Mouse (Mus musculus) hindbrain, embryonic 15.5 days (tissue): ENCODE data around the gene Skap2. TPM values are rescaled to one million over a fixed set of nuclear protein-coding genes. Genes with fewer than 3 reads are reported as not detected.

Experiments used
- ATAC-seq: fragments of 200-750 bp; cut with Nextera tagmentation; 2 replicates; pipeline ENCODE4 v1.8.0; 2017; ENCODE audit warnings: low read depth, moderate number of reproducible peaks, moderate TSS enrichment; ENCODE audit not compliant: low FRiP score
- H3K27ac ChIP-seq: fragments of 300-500 bp; sonication (generic); replicated peaks from 2 replicates; pipeline ENCODE4 v1.5.1; 2015; ENCODE audit warnings: mild to moderate bottlenecking, inconsistent platforms
- H3K27me3 ChIP-seq: fragments of 300-500 bp; sonication (generic); 2 replicates; pipeline ENCODE4 v1.6.1; 2015; ENCODE audit warnings: control low read depth, inconsistent platforms
- H3K36me3 ChIP-seq: fragments of 300-500 bp; sonication (generic); 2 replicates; pipeline ENCODE4 v1.6.1; 2015; ENCODE audit warnings: control low read depth, inconsistent platforms
- H3K4me1 ChIP-seq: fragments of 300-500 bp; sonication (generic); replicated peaks from 2 replicates; pipeline ENCODE4 v1.6.1; 2015; ENCODE audit warnings: control low read depth, inconsistent platforms
- H3K4me2 ChIP-seq: fragments of 300-500 bp; sonication (generic); 2 replicates; pipeline ENCODE4 v1.6.1; 2015; ENCODE audit warnings: moderate library complexity, mild to moderate bottlenecking, inconsistent platforms
- H3K4me3 ChIP-seq: fragments of 300-500 bp; sonication (generic); 2 replicates; pipeline ENCODE4 v1.5.1; 2015; ENCODE audit warnings: mild to moderate bottlenecking, inconsistent platforms
- H3K9ac ChIP-seq: fragments of 300-500 bp; sonication (generic); 2 replicates; pipeline ENCODE4 v1.6.1; 2015; ENCODE audit warnings: inconsistent platforms
- H3K9me3 ChIP-seq: fragments of 300-500 bp; sonication (generic); 2 replicates; pipeline ENCODE4 v1.6.1; 2016; ENCODE audit warnings: control low read depth, inconsistent platforms
- WGBS: fragments of 180-500 bp; shearing (Covaris S2); methylation state at CpG from one replicate; pipeline ENCODE4 v1.1.7; 2015; 5-methylcytosine and 5-hydroxymethylcytosine counted together
- polyA plus RNA-seq: library from polyadenylated mRNA; unstranded; fragments of >200 nt; fragmentation: Nextera tagmentation; extraction: Ambion mirVana; gene quantifications from 2 replicates; pipeline ENCODE4 v1.2.1, GENCODE M21; 2015

The Skap2 gene
- polyA plus RNA-seq, 1 experiment from 2014 or later: 27.4 TPM

DNA sequence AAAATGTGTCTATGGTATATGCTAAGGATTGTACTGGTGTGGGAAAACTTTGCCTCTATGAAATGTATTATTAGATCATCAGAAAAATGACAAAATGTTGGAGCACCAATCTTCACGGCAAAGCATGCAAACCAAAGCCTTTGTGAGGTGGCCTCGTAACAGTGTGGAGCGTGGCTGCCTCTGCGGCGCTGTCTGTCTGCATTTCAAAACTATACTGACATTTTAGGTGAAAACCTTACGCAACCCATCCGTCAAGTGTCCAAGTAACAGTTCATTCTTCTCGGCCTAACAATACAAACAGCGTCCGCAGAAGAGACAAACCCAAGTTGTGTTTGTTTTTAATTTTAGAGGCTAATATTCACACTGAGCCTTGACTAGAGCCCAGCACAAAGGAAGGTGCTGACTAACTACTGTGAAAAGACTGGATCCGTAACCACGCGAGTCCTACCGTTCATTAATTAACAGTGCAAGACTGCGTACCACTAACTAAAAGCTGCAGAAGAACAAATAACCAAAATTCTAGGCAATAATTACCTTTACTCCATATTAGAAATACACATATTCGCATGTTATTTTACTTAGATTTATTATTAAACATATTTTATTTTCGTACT is 130.0 kb downstream of the Skap2 start:
- Histone ChIP-seq H3K36me3 (no peaks in the 10 kb centered on the region), H3K27me3 (no peaks in the 10 kb centered on the region), H3K27ac (no peak overlapping the region), H3K9ac (no peak overlapping the region), H3K9me3 (no peaks in the 10 kb centered on the region), H3K4me3 (no peak overlapping the region), H3K4me2 (no peak overlapping the region), H3K4me1 (peaks cover 12% of the 10 kb centered on the region)
- ATAC-seq: no peak
- 54% methylated on average over 17 of the region's 17 CpGs for WGBS

- 63% methylated on average over 13 of the region's 13 CpGs for WGBS
- Histone ChIP-seq H3K27ac (no peak overlapping the region; the same call in 1 of the 2 replicates), H3K27me3 (no peaks in the 10 kb centered on the region), H3K4me1 (peaks cover 22% of the 10 kb centered on the region), H3K36me3 (no peaks in the 10 kb centered on the region), H3K9ac (no peak overlapping the region), H3K4me2 (no peak overlapping the region), H3K9me3 (no peaks in the 10 kb centered on the region), H3K4me3 (no peak overlapping the region)
- ATAC-seq: no peak
Measured at GRCm38 (mm10) chr6:51881181-51881968, 131.0 kb downstream of the Skap2 start.

DNA sequence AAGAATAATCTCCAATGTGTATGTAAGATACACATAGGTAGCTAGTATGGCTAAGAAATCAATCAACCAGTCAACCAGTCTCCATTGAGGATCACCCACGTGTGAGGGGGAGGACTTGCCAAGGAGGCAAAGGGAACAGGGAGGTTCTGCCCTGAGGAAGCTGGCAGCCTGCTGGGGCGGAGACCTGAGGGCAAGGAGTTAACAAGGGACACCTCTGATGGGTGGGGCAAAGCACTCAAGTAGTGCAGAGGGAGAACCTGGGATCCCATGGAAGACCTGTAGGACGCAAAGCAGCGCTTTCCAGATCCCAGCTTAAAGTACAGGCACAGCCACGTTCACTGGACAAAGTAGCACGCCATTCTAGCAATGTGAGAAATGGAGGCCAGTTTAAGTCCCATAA is 131.6 kb downstream of the Skap2 start:
- Histone ChIP-seq H3K4me1 (peaks cover 26% of the 10 kb centered on the region), H3K4me2 (no peak overlapping the region), H3K27me3 (no peaks in the 10 kb centered on the region), H3K9me3 (no peaks in the 10 kb centered on the region), H3K36me3 (no peaks in the 10 kb centered on the region), H3K27ac (no peak overlapping the region; the same call in 1 of the 2 replicates), H3K9ac (no peak overlapping the region), H3K4me3 (no peak overlapping the region)
- ATAC-seq: no peak
- WGBS: 67% methylated on average over 6 of the region's 6 CpGs

- peaks cover 32% of the 10 kb centered on the region for H3K4me1 ChIP-seq
Measured at GRCm38 (mm10) chr6:51878551-51878950, 133.8 kb downstream of the Skap2 start.

DNA sequence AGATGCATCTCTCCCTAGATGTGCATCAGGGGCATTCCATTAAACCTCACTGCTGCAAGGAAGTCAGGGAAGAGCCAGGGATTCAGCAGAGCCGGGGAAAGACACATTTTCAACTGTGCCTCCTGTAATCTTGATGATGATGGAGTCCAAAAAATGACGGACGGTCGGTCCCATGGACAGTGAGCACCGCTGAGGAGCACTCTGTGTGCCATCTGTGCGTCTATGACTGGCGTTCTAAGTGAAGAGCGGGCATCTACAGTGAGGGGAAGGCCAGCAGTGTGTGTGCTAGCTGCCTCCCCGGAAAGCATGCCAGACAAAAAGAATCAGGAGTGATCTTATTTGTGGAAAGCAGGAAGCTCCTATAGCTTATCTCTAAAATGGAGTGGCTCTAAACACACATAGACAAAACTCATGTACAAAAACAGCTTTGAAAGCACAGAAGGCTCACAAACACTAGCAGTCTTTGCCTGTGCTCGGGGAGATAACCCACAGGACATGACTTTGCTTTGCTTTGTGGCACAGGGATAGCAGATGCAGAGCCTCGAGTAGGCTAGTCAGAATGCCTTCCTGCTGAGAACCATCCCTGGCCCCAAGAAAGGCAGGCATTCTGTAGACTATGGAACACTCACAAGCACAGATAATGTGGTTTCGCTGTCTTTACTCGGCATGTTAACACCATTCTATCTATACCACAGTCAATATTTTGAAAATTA is 135.4 kb downstream of the Skap2 start:
- Histone ChIP-seq H3K36me3 (no peaks in the 10 kb centered on the region), H3K4me3 (no peak overlapping the region), H3K4me2 (no peak overlapping the region), H3K9ac (no peak overlapping the region), H3K27me3 (no peaks in the 10 kb centered on the region), H3K4me1 (peaks cover 21% of the 10 kb centered on the region; the same call in 1 of the 2 replicates), H3K9me3 (no peaks in the 10 kb centered on the region), H3K27ac (peak overlapping the region; percentile 62)
- WGBS: 46% methylated on average over 13 of the region's 13 CpGs
- ATAC-seq: no peak

More at GRCm38 (mm10) chr6:51878551-51878950, 133.8 kb downstream of the Skap2 start:
- ATAC-seq: no peak
- 88% methylated on average over 2 of the region's 2 CpGs for WGBS
- Histone ChIP-seq H3K27ac (no peak overlapping the region), H3K27me3 (no peaks in the 10 kb centered on the region), H3K9ac (no peak overlapping the region), H3K4me3 (no peak overlapping the region), H3K9me3 (no peaks in the 10 kb centered on the region), H3K36me3 (no peaks in the 10 kb centered on the region), H3K4me2 (no peak overlapping the region)

DNA sequence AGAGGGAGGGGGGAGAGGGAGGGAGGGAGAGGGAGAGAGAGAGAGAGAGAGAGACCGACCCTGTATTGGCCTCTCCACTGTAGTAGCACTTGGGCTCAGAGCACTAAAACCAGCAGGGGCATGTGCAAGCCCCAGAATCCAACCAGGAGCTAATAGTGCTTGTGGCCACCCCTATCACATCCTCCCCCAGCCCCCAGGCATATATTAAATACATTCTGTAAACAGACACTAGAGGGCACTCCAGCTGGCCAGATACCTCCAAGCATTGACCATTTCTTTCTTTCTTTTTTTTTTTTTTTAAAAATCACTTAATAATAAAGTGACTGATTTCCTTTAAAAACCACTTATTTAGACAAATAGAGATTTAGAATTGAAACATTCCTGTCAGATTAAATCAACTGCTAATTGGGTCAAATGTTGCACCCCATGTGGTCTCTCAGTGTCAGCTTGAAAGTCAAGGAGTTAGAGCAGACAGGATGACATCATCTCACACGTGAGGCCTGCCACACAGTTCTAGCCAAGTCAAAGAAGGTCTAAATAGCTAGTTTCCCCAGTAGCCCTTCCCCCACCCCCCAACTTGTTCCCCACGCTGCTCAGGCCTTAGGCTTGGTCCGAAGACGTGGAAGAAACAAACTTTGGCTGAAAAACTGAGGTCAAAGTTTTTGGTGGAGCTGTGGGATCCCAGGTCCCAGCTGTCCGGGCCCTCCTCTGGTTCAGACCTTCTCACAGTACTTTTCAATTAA is 136.3 kb downstream of the Skap2 start:
- no peaks in the 10 kb centered on the region for H3K27me3 ChIP-seq
- H3K27ac ChIP-seq: peak overlapping the region; percentile 39; the same call in 1 of the 2 replicates
- H3K4me1 ChIP-seq: peaks cover 21% of the 10 kb centered on the region; the same call in 1 of the 2 replicates
- H3K9ac ChIP-seq: no peak overlapping the region
- H3K4me2 ChIP-seq: no peak overlapping the region
- WGBS: 28% methylated on average over 6 of the region's 6 CpGs
- no peaks in the 10 kb centered on the region for H3K9me3 ChIP-seq
- no peak overlapping the region for H3K4me3 ChIP-seq
- no peaks in the 10 kb centered on the region for H3K36me3 ChIP-seq
- ATAC-seq: 0 out of 2 replicates have a peak, but pooled peaks have one; percentile 51

DNA sequence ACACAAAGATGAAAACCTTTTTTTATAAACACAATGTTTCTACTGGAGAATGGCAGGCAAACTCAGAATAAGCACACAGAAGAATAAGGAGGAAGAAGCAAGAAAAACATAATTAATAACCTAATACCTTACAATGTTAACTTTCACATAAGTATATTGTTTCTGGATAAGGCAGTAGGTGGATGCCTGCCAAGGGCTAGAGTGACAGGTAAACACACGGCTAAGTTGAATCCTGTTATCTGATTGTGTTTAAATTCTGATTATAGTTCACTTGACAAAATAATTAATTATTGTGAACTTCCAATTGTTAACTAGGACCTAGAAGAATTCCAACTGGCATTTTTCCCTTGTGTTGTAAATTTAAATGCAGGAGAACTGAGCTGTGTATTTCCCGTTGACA is 138.3 kb downstream of the Skap2 start:
- H3K4me3 ChIP-seq: no peak overlapping the region
- H3K9ac ChIP-seq: no peak overlapping the region
- H3K36me3 ChIP-seq: no peaks in the 10 kb centered on the region
- H3K4me1 ChIP-seq: peaks cover 21% of the 10 kb centered on the region; the same call in 1 of the 2 replicates
- no peak for ATAC-seq
- no peaks in the 10 kb centered on the region for H3K9me3 ChIP-seq
- 55% methylated on average over 2 of the region's 2 CpGs for WGBS
- no peaks in the 10 kb centered on the region for H3K27me3 ChIP-seq
- H3K27ac ChIP-seq: no peak overlapping the region
- no peak overlapping the region for H3K4me2 ChIP-seq

DNA sequence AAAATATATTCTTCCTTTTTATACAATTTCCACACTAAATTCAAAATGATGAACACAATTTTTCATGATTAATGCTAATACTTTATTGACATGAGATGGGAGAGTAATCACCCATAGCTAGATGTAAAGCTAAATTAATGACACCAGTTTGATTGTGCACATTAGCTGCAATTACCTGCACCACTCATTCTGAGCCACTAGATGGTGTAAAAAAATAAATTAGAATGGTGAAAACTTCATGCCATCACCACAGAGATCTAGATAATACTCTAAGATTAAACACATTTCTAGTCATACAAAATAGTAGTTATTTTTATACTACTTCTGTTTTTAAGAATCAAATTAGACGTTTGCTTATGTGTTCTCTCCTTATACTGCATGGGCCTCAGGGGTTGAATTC is 141.2 kb downstream of the Skap2 start:
- ATAC-seq: no peak
- Histone ChIP-seq H3K27ac (no peak overlapping the region), H3K4me3 (no peak overlapping the region), H3K9me3 (no peaks in the 10 kb centered on the region), H3K4me2 (no peak overlapping the region), H3K4me1 (peaks cover 8% of the 10 kb centered on the region; the same call in 1 of the 2 replicates), H3K36me3 (no peaks in the 10 kb centered on the region), H3K9ac (no peak overlapping the region), H3K27me3 (no peaks in the 10 kb centered on the region)
- 15% methylated on average over 1 of the region's 1 CpGs for WGBS

DNA sequence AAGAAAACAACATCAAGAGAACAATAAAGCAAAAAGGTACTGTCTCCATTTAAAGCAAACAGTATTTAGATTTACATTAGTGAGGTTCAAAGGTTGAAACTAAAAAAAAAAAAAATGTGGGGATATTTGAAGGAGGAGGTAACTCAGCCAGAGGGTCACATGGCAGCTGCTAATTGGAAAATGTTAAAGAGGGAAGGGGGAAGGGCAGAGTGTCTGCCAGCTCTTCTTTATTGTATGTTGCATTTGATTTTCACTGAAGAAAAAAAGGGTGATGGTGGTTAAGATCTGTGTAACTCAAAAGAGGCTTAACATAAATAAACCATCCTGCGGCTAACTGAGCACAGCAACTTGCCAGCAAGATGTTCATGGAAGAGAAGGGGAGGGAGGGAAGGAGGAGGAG is 142.1 kb downstream of the Skap2 start:
- no peak overlapping the region for H3K4me3 ChIP-seq
- H3K9me3 ChIP-seq: no peaks in the 10 kb centered on the region
- no peak for ATAC-seq
- no peaks in the 10 kb centered on the region for H3K27me3 ChIP-seq
- 59% methylated on average over 1 of the region's 1 CpGs for WGBS
- H3K4me2 ChIP-seq: no peak overlapping the region
- no peak overlapping the region for H3K27ac ChIP-seq
- no peak overlapping the region for H3K9ac ChIP-seq
- peaks cover 4% of the 10 kb centered on the region; the same call in 1 of the 2 replicates for H3K4me1 ChIP-seq
- no peaks in the 10 kb centered on the region for H3K36me3 ChIP-seq

DNA sequence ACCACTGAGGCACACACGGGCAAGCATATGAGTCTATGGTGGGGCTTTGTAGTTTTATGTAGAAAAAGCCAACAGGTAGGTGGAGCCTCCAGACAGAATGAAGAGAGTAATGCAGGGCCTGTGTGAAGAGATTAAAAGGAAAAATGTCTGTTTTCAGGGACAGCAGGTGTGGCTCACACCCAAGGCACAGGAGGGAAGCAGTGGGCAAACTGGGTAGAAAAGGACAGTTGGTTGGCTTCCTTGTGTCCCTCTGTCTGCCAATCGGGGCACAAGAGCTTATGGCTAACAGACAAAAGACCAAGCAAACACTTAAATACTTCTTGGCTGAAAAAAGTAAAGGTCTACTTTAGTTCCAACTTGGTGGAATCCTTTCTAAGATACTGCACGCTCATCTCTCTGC is 145.8 kb downstream of the Skap2 start:
- Histone ChIP-seq H3K4me2 (no peak overlapping the region), H3K9ac (no peak overlapping the region), H3K4me3 (no peak overlapping the region), H3K27ac (no peak overlapping the region), H3K9me3 (no peaks in the 10 kb centered on the region), H3K36me3 (no peaks in the 10 kb centered on the region), H3K27me3 (no peaks in the 10 kb centered on the region), H3K4me1 (0 out of 2 replicates have a peak, but pooled peaks cover 10% of the 10 kb centered on the region)
- no peak for ATAC-seq
- 88% methylated on average over 3 of the region's 3 CpGs for WGBS

GRCm38 (mm10) chr6:51863508-51863907 is 148.8 kb downstream of the Skap2 start:
- Histone ChIP-seq H3K4me2 (no peak overlapping the region), H3K4me3 (no peak overlapping the region), H3K4me1 (0 out of 2 replicates have a peak, but pooled peaks cover 10% of the 10 kb centered on the region), H3K27me3 (no peaks in the 10 kb centered on the region), H3K27ac (peak overlapping the region; percentile 58), H3K9me3 (no peaks in the 10 kb centered on the region), H3K36me3 (no peaks in the 10 kb centered on the region), H3K9ac (no peak overlapping the region)
- ATAC-seq: no peak
- 69% methylated on average over 4 of the region's 4 CpGs for WGBS
